Mouse (Mus musculus): ENCODE results near the gene Slc28a3. TPM values are rescaled to one million over a fixed set of nuclear protein-coding genes. Genes with fewer than 3 reads are reported as not detected.

Slc28a3 gene
- 11.3 TPM for polyA plus RNA-seq (2014; fragmentation: Illumina TruSeq; extraction: RNeasy Lipid Tissue Mini Kit (QIAGEN cat#74804); ENCODE audit: low read depth, low replicate concordance)

DNA sequence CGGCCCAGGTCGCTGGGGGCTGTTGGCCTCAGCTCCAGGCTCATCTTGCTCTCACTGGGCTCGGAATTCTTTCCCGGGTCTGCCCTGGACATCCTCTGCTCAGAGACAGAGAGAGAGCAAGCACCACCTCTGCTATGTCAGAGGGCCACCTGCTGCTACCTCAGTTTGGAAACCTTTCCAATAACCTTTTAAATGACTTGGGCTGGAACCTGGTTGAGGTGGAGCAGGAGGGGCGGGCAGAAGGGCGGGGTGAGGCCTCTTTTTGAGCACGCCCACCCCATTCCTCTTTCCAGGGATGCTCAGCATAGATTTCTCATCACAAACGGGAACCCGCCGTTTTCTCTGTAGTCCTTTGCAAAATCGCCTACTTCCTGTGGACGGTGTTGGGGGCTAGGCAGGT is at the start of gene Slc28a3:
Gene Slc28a3, minus strand, starts transcription at position 162 of the 400 bp plus-strand sequence.

Other genes starting within 250 kb of the Slc28a3 start
- gene 2210016F16Rik, start 225.7 kb downstream of the Slc28a3 start, polyA plus RNA-seq (2014; fragmentation: Illumina TruSeq; extraction: RNeasy Lipid Tissue Mini Kit (QIAGEN cat#74804); ENCODE audit: low read depth, low replicate concordance) = 23.0 TPM
- gene Rmi1, start 208.6 kb downstream of the Slc28a3 start, polyA plus RNA-seq (2014; fragmentation: Illumina TruSeq; extraction: RNeasy Lipid Tissue Mini Kit (QIAGEN cat#74804); ENCODE audit: low read depth, low replicate concordance) = 24.8 TPM
- 435 TPM for gene Hnrnpk, start 207.5 kb downstream of the Slc28a3 start, polyA plus RNA-seq (2014; fragmentation: Illumina TruSeq; extraction: RNeasy Lipid Tissue Mini Kit (QIAGEN cat#74804); ENCODE audit: low read depth, low replicate concordance)
- 57.5 TPM for gene Ntrk2, start 195.7 kb upstream of the Slc28a3 start, polyA plus RNA-seq (2014; fragmentation: Illumina TruSeq; extraction: RNeasy Lipid Tissue Mini Kit (QIAGEN cat#74804); ENCODE audit: low read depth, low replicate concordance)